Mouse (Mus musculus) midbrain, embryonic 11.5 days (tissue): ENCODE measurements around the gene Tnfrsf13b. TPM values are rescaled to one million over a fixed set of nuclear protein-coding genes. Genes with fewer than 3 reads are reported as not detected.

ENCODE experiments used
- ATAC-seq: fragments of 200-750 bp; cut with Nextera tagmentation; 2 replicates; pipeline ENCODE4 v1.8.0; 2017; ENCODE audit warnings: moderate TSS enrichment, moderate library complexity; ENCODE audit not compliant: low FRiP score
- DNase-seq: peaks from one replicate; pipeline ENCODE4 v3.0.0; 2015; ENCODE audit warnings: low spot score; ENCODE audit errors: missing footprints
- H3K27ac ChIP-seq: fragments of 300-500 bp; sonication (generic); 2 replicates; pipeline ENCODE4 v1.5.1; 2014; ENCODE audit warnings: low read depth, low read length
- H3K27me3 ChIP-seq: fragments of 300-500 bp; sonication (generic); 2 replicates; pipeline ENCODE4 v1.6.1; 2014; ENCODE audit warnings: mild to moderate bottlenecking, low read length, moderate library complexity, mixed read lengths; ENCODE audit not compliant: control insufficient read depth, insufficient read depth
- H3K36me3 ChIP-seq: fragments of 300-500 bp; sonication (generic); 2 replicates; pipeline ENCODE4 v1.6.1; 2014; ENCODE audit warnings: mild to moderate bottlenecking, low read length, moderate library complexity, mixed read lengths; ENCODE audit not compliant: control insufficient read depth, insufficient read depth
- H3K4me1 ChIP-seq: fragments of 300-500 bp; sonication (generic); 2 replicates; pipeline ENCODE4 v1.6.1; 2014; ENCODE audit warnings: low read length; ENCODE audit not compliant: control insufficient read depth, insufficient read depth
- H3K4me2 ChIP-seq: fragments of 300-500 bp; sonication (generic); 2 replicates; pipeline ENCODE4 v1.6.1; 2014; ENCODE audit warnings: mild to moderate bottlenecking, moderate library complexity
- H3K4me3 ChIP-seq: fragments of 300-500 bp; sonication (generic); 2 replicates; pipeline ENCODE4 v1.5.1; 2014; ENCODE audit warnings: low read depth, low read length
- H3K9ac ChIP-seq: fragments of 300-500 bp; sonication (generic); 2 replicates; pipeline ENCODE4 v1.6.1; 2014; ENCODE audit warnings: low read length
- H3K9me3 ChIP-seq: fragments of 300-500 bp; sonication (generic); 2 replicates; pipeline ENCODE4 v1.6.1; 2016; ENCODE audit warnings: low read length; ENCODE audit not compliant: control insufficient read depth
- WGBS: fragments of 180-500 bp; shearing (Covaris S2); extraction: QIAGEN DNeasy Blood & Tissue Kit; methylation state at CpG from one replicate; pipeline ENCODE4 v1.1.7; 2014; 5-methylcytosine and 5-hydroxymethylcytosine counted together
- polyA plus RNA-seq: library from polyadenylated mRNA; unstranded; fragments of >200 nt; fragmentation: Nextera tagmentation; extraction: Ambion mirVana; gene quantifications from 2 replicates; pipeline ENCODE4 v1.2.1, GENCODE M21; 2014

Tnfrsf13b gene
- polyA plus RNA-seq, 1 experiment from 2014 or later, result 1.1 TPM

- no peaks in the 10 kb centered on the region for H3K9me3 ChIP-seq
- WGBS, result 78% methylated on average over 6 of the region's 6 CpGs
- H3K4me1 ChIP-seq, result no peaks in the 10 kb centered on the region; the same call in 1 of the 2 replicates
- no peak overlapping the region for H3K4me3 ChIP-seq
- H3K27ac ChIP-seq, result no peak overlapping the region
- H3K9ac ChIP-seq, result no peak overlapping the region
- H3K27me3 ChIP-seq, result no peaks in the 10 kb centered on the region; the same call in 1 of the 2 replicates
- DNase-seq (no peak), ATAC-seq (no peak)
- H3K36me3 ChIP-seq, result no peaks in the 10 kb centered on the region
- H3K4me2 ChIP-seq, result no peak overlapping the region
These were observed 16.5 kb downstream of the Tnfrsf13b start for GRCm38 (mm10) chr11:61142941-61143530.

GRCm38 (mm10) chr11:61143564-61144469, 17.3 kb downstream of the Tnfrsf13b start:
- Histone ChIP-seq H3K27me3 (no peaks in the 10 kb centered on the region; the same call in 1 of the 2 replicates), H3K27ac (no peak overlapping the region), H3K4me1 (no peaks in the 10 kb centered on the region; the same call in 1 of the 2 replicates), H3K9ac (no peak overlapping the region), H3K36me3 (no peaks in the 10 kb centered on the region), H3K4me2 (no peak overlapping the region), H3K4me3 (no peak overlapping the region), H3K9me3 (no peaks in the 10 kb centered on the region)
- ATAC-seq (no peak), DNase-seq (peak; percentile 62)
- WGBS, result 75% methylated on average over 7 of the region's 7 CpGs

- Histone ChIP-seq H3K9ac (no peak overlapping the region), H3K4me3 (no peak overlapping the region), H3K9me3 (no peaks in the 10 kb centered on the region), H3K27me3 (no peaks in the 10 kb centered on the region; the same call in 1 of the 2 replicates), H3K27ac (no peak overlapping the region), H3K4me1 (no peaks in the 10 kb centered on the region; the same call in 1 of the 2 replicates), H3K4me2 (no peak overlapping the region), H3K36me3 (no peaks in the 10 kb centered on the region)
- WGBS, result 63% methylated on average over 8 of the region's 8 CpGs
- no peak for ATAC-seq
- DNase-seq, result peak; percentile 45
These were observed 19.0 kb downstream of the Tnfrsf13b start for GRCm38 (mm10) chr11:61145551-61145950.

- 17% methylated on average over 20 of the region's 20 CpGs for WGBS
- ATAC-seq, result peak; percentile 42; the same call in 1 of the 2 replicates
- Histone ChIP-seq H3K36me3 (no peaks in the 10 kb centered on the region), H3K4me2 (peak overlapping the region; percentile 87), H3K4me3 (peak overlapping the region; percentile 35), H3K27ac (no peak overlapping the region), H3K9ac (peak overlapping the region; percentile 64), H3K9me3 (no peaks in the 10 kb centered on the region), H3K27me3 (no peaks in the 10 kb centered on the region; the same call in 1 of the 2 replicates), H3K4me1 (no peaks in the 10 kb centered on the region; the same call in 1 of the 2 replicates)
- DNase-seq, result peak; percentile 95
These were observed 20.2 kb downstream of the Tnfrsf13b start for GRCm38 (mm10) chr11:61146645-61147299.

GRCm38 (mm10) chr11:61147300-61147683, 20.7 kb downstream of the Tnfrsf13b start:
- ATAC-seq (peak; percentile 63; the same call in 1 of the 2 replicates), DNase-seq (peak; percentile 92)
- peaks cover under 1% of the 10 kb centered on the region for H3K36me3 ChIP-seq
- H3K4me2 ChIP-seq, result peak overlapping the region; percentile 87
- peak overlapping the region; percentile 64 for H3K9ac ChIP-seq
- no peaks in the 10 kb centered on the region; the same call in 1 of the 2 replicates for H3K27me3 ChIP-seq
- no peaks in the 10 kb centered on the region for H3K9me3 ChIP-seq
- no peaks in the 10 kb centered on the region; the same call in 1 of the 2 replicates for H3K4me1 ChIP-seq
- H3K27ac ChIP-seq, result no peak overlapping the region
- 4% methylated on average over 32 of the region's 32 CpGs for WGBS
- H3K4me3 ChIP-seq, result peak overlapping the region; percentile 35

GRCm38 (mm10) chr11:61150233-61151001, 23.9 kb downstream of the Tnfrsf13b start:
- Histone ChIP-seq H3K9ac (no peak overlapping the region), H3K27ac (no peak overlapping the region), H3K9me3 (no peaks in the 10 kb centered on the region), H3K27me3 (no peaks in the 10 kb centered on the region; the same call in 1 of the 2 replicates), H3K36me3 (peaks cover 24% of the 10 kb centered on the region), H3K4me1 (no peaks in the 10 kb centered on the region; the same call in 1 of the 2 replicates), H3K4me3 (no peak overlapping the region), H3K4me2 (no peak overlapping the region)
- 74% methylated on average over 6 of the region's 6 CpGs for WGBS
- DNase-seq, result peak; percentile 67
- no peak for ATAC-seq

GRCm38 (mm10) chr11:61155727-61156126, 29.2 kb downstream of the Tnfrsf13b start:
- DNase-seq (no peak), ATAC-seq (no peak)
- Histone ChIP-seq H3K36me3 (peaks cover 59% of the 10 kb centered on the region), H3K4me3 (no peak overlapping the region), H3K9ac (no peak overlapping the region), H3K4me2 (no peak overlapping the region), H3K27me3 (no peaks in the 10 kb centered on the region), H3K4me1 (no peaks in the 10 kb centered on the region), H3K27ac (no peak overlapping the region), H3K9me3 (no peaks in the 10 kb centered on the region)
- WGBS, result 86% methylated on average over 2 of the region's 2 CpGs

GRCm38 (mm10) chr11:61158141-61158540, 31.6 kb downstream of the Tnfrsf13b start:
- ATAC-seq (no peak), DNase-seq (no peak)
- Histone ChIP-seq H3K9ac (no peak overlapping the region), H3K9me3 (no peaks in the 10 kb centered on the region), H3K4me1 (no peaks in the 10 kb centered on the region), H3K4me3 (no peak overlapping the region), H3K36me3 (peaks cover 68% of the 10 kb centered on the region), H3K27me3 (no peaks in the 10 kb centered on the region), H3K27ac (no peak overlapping the region), H3K4me2 (no peak overlapping the region)
- 70% methylated on average over 3 of the region's 3 CpGs for WGBS
